In genomic region chr14:14904750-14905529, GRCm38 (mm10) we compare ENCODE assay signal across 8 mouse cellular contexts.
A peak's percentile ranks its signal among the peaks of the same experiment; 100 is the strongest.
DNase-seq lines count a peak whose midpoint lies in the region; ATAC-seq lines count a peak whose summit lies in the region.

No protein-coding gene starts in this region.

- peak overlapping the region; percentile 11; the same call in 1 of the 2 replicates for H3K9ac ChIP-seq in intestine, embryonic 16.5 days (ENCODE audit: low read depth, low read length)

- H3K27me3 ChIP-seq in intestine, embryonic 16.5 days (replicated peaks; ENCODE audit: control insufficient read depth, insufficient read depth, low read length): no peaks in the 10 kb centered on the region

- peak overlapping the region; percentile 44 for H3K4me2 ChIP-seq in intestine, embryonic 16.5 days (ENCODE audit: low read depth, low read length)

- WGBS in intestine, embryonic 16.5 days: 19% methylated on average over 9 of the region's 9 CpGs

- no peaks in the 10 kb centered on the region for H3K4me1 ChIP-seq in intestine, embryonic 16.5 days (ENCODE audit: control insufficient read depth, insufficient read depth, low read length)

- H3K9me3 ChIP-seq in intestine, embryonic 16.5 days (ENCODE audit: control insufficient read depth, low read length): no peaks in the 10 kb centered on the region

- peak overlapping the region; percentile 12 for H3K4me3 ChIP-seq in intestine, embryonic 16.5 days (ENCODE audit: low read length)

- peak; percentile 100 for ATAC-seq in granulocyte monocyte progenitor cell, adult 5-6 weeks (replicated peaks; ENCODE audit: poor library complexity, severe bottlenecking)
- peak; percentile 76 for ATAC-seq in intestine, embryonic 16.5 days
- peak; percentile 100 for ATAC-seq in megakaryocyte-erythroid progenitor cell, adult 5-6 weeks (replicated peaks; ENCODE audit: low FRiP score, low TSS enrichment, poor library complexity, severe bottlenecking)
- no peak for ATAC-seq in activated CD4-positive, CD25-positive, alpha-beta regulatory T cell, adult 4 months

- H3K36me3 ChIP-seq in intestine, embryonic 16.5 days (ENCODE audit: control insufficient read depth, insufficient read depth, low read length): no peaks in the 10 kb centered on the region

- intact Hi-C loops in left cerebral cortex, postnatal 14 days (cut with DNase I): loop anchor here (2.0 kb wide), 1 partner anchor 40 kb away; no protein-coding TSS in a partner anchor

- H3K27ac ChIP-seq in intestine, embryonic 16.5 days (ENCODE audit: low read length): no peak overlapping the region

- peak; percentile 39 for DNase-seq in adrenal gland, adult 8-10 months
- peak; percentile 52 for DNase-seq in embryo, embryonic 11.5 days (ENCODE audit: low read depth, low spot score)
- peak; percentile 77 to 84 for DNase-seq in left cerebral cortex, postnatal 14 days (ENCODE audit: low spot score in 2 of 2)
- peak; percentile 70 for DNase-seq in right cerebral cortex, postnatal 25 days
